Mouse (Mus musculus) kidney, adult 10 weeks (tissue): ENCODE data around the gene Gzmg. TPM values are rescaled to one million over a fixed set of nuclear protein-coding genes. Genes with fewer than 3 reads are reported as not detected.

Source experiments
- polyA plus RNA-seq: library from polyadenylated mRNA; stranded (reverse); fragments of 350-450 nt; fragmentation: Illumina TruSeq; extraction: RNeasy Lipid Tissue Mini Kit (QIAGEN cat#74804); gene quantifications from one replicate; pipeline ENCODE4 v1.2.3, GENCODE M21; 2014; ENCODE audit warnings: low read depth, low replicate concordance

Gzmg gene
- polyA plus RNA-seq, result not detected

GRCm38 (mm10) chr14:56159479-56159878, at the start of gene Gzmg:
Gene Gzmg, minus strand, starts transcription at chr14:56159579.

GRCm38 (mm10) chr14:56174499-56174898, 15.1 kb upstream of the Gzmg start, which contains the start of gene Gzmn:
Gene Gzmn, minus strand, starts transcription at chr14:56174599.

GRCm38 (mm10) chr14:56132508-56132907, 26.9 kb downstream of the Gzmg start, which contains the start of gene Gzmd:
Gene Gzmd, minus strand, starts transcription at chr14:56132608.

GRCm38 (mm10) chr14:56120525-56120924, 38.9 kb downstream of the Gzmg start, which contains the start of gene Gzme:
Gene Gzme, minus strand, starts transcription at chr14:56120625.

Other genes starting within 250 kb of the Gzmg start
- gene Cma1, start 214.9 kb downstream of the Gzmg start, polyA plus RNA-seq, result not detected
- gene Cma2, start 208.6 kb downstream of the Gzmg start, polyA plus RNA-seq, result not detected
- not detected for gene Mcpt1, start 141.6 kb downstream of the Gzmg start, polyA plus RNA-seq
- not detected for gene Mcpt9, start 129.1 kb downstream of the Gzmg start, polyA plus RNA-seq
- gene Mcpt2, start 117.5 kb downstream of the Gzmg start, polyA plus RNA-seq, result not detected
- not detected for gene Mcpt4, start 97.3 kb downstream of the Gzmg start, polyA plus RNA-seq
- not detected for gene Mcpt8, start 74.3 kb downstream of the Gzmg start, polyA plus RNA-seq
- gene Ctsg, start 57.0 kb downstream of the Gzmg start, polyA plus RNA-seq, result not detected
- gene Gzme, start 39.0 kb downstream of the Gzmg start, polyA plus RNA-seq, result not detected
- not detected for gene Gzmd, start 27.0 kb downstream of the Gzmg start, polyA plus RNA-seq
- not detected for gene Gzmn, start 15.0 kb upstream of the Gzmg start, polyA plus RNA-seq
- not detected for gene Gzmf, start 51.8 kb upstream of the Gzmg start, polyA plus RNA-seq
- gene Gzmc, start 75.1 kb upstream of the Gzmg start, polyA plus RNA-seq, result not detected
- gene Gzmb, start 102.7 kb upstream of the Gzmg start, polyA plus RNA-seq, result not detected
- 0.12 TPM for gene Atp12a, start 205.5 kb upstream of the Gzmg start, polyA plus RNA-seq
- 0.32 TPM for gene Rnf17, start 243.0 kb upstream of the Gzmg start, polyA plus RNA-seq